Mouse (Mus musculus) thymus, postnatal 14 days (tissue): Measurements from ENCODE around the gene Mum1.

Experiments
- DNase-seq: peaks from one replicate; pipeline ENCODE4 v3.0.0; 2021

The Mum1 gene

DNA sequence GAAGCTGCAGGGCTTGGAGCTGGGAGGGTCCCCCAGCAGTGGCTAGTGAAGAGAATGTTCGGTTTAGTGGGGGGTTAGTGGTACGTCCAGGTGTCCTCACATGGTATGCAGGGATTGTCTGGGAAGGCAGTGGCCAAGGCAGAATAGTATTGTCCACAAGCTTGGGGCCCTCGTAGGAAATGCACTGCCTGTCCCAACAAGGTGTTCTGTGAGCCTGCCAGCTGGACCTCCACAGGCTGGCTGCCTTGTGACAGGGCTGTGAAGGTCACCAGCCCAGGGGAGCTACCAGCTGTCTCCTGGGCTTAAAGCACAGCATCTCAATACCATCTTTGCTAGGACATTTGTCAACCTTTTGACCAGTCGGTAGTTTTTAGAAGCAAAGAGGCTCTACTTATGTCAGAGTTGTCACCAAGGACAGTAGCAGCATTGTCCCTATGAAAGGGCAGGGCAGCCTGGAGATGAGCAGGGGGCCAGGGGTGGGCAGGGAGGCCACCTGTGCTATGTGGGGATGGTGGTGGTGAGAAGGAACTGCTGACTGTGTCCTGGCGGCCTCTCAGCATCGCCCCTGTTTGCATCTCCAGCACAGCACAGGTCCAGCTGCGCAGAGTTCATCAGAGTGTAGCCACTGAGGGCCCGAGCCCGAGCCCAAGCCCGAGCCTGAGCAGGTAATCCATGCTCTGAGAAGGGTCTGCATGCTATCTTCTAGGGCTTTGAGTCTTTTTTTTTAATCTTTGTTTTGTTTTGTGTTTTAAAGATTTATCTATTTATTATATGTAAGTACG lies 26.4 kb downstream of the Mum1 start:
- DNase-seq, result no peak

DNA sequence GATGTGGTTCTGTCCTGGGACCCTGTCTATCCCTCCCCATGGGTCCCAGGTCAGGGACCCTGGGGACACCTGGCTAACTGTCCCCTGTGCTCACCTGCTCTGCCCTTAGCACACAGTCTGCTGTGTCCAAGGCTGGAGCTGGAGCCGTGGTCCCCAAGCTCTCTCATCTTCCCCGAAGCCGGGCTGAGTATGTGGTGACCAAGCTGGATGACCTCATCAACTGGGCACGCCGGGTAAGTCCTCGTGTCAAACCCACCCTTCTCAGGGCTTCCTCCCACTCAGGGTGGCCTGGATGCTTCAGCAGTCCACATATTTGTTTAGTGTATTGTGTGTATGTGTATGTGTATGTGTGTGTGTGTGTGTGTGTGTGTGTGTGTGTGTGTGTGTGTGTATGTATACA lies 27.3 kb downstream of the Mum1 start:
- DNase-seq, result no peak

DNA sequence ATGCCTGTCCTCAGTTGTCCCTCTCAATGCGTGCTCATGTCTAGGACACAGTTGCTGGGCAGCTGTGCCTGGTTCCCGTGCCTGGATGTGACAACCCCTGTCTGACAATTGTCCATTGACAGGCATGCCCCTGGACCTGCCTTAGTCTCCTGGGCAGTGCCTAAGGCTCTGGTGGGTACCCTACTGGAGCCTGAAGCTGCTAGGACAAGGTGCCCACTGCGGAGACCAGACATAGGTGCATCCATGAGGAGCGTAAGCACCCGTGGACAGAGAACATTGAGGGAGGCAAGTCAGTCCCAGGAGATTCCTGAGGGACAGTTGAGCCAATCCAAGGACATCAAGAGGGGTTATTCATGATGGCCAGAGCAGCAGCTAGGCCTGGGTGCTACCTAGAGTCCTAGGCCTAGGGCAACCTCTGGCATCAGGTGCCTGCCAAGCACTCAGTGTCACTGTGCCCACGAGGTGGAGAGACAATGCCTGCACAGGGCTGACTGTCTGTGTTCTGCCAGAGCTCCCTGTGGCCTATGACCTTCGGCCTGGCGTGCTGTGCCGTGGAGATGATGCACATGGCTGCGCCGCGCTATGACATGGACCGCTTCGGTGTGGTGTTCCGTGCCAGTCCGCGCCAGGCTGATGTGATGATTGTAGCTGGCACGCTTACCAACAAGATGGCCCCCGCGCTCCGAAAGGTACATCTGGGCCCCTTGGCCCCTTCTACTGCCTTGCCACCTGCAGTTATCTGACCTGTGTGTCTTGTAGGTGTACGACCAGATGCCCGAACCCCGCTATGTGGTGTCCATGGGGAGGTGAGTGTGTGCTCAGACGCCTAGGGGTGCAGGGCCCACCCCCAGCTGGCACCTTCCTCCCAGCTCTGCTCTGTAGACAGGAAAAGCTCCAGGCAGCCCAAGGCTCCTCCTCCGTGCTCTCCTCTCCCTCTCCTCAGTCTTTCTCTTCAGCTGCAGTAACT lies 28.4 kb downstream of the Mum1 start:
- DNase-seq, result no peak

DNA sequence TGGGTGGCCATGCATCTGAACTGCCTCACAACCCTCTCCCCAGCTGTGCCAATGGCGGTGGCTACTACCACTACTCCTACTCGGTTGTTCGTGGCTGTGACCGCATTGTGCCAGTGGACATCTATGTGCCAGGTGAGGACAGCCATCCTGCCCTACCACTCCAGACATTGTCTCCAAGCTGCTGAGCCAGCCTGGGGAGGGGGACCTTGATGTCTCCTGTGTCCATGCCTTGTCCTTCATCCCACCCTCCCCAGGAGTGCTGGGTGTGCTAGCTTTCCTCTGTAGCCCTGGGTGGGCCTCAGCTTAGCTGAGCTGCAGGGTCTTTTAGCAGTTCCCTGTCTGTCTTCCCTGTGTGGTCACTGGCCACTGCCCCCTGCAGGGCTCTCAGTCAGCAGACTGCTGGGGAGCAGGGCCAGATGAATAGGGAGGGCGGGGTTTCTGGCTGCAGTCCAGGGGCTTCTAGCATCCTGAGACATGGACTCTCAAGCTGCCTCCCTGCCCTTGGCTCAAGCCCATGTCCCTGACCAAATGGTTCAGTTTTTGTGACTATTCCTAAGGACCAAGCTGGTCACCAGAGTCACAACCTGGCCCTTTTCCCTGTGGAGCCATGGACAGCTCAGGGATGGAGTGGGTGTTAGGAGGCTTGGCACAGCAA lies 29.8 kb downstream of the Mum1 start:
- DNase-seq, result no peak

DNA sequence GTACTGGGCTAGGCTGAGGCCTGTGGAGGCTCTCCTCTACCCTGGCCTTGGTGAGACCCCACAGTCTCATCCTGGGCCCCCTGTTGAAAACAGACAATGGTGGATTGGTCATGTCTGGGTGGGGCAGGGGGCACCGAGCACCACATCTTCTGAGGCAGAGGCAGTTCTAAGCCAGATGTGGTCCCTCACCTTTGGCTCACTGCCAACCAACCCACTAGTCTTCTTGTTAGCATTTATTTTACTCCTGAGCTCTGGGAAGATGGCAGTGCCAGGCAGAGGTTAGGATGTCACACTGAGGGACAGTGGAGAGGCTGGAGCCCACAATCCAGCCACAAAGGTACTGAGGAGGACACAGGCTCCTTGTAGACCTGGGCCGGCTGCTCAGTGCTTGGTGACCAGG lies 31.7 kb downstream of the Mum1 start:
- no peak for DNase-seq

DNA sequence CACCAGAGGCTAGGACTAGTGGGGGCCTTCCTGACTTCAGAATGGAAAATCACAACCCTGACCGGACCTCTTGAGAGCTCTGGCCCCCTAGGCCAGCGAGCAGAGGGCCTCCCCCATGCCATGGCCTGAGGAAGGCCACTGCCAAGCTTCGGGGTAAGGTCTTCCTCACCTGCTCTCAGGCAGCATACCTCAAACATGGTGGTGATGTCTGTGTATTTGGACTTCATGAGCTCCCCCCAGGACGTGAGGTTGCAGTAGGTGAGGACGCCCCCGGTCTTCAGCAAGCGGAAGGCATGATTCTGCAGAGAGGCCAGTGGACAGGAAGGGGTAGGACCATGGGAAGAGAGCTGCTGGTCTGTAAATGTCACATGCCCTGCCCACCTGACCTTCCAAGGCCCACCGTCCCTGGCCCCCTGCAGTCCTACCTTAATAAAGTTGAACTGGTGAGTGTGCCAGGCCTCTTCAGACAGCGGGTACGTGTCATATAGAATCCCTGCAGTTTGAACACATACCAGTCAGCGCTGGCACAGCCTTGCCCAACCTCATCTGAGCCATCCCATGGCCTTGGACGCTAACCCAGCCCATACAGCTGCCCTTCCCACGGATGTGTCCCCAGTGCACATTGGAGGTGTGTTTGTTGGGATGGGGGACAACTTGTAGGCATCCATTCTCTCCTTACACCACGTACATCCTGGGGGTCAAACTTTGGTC lies 32.7 kb downstream of the Mum1 start:
- DNase-seq, result no peak

DNA sequence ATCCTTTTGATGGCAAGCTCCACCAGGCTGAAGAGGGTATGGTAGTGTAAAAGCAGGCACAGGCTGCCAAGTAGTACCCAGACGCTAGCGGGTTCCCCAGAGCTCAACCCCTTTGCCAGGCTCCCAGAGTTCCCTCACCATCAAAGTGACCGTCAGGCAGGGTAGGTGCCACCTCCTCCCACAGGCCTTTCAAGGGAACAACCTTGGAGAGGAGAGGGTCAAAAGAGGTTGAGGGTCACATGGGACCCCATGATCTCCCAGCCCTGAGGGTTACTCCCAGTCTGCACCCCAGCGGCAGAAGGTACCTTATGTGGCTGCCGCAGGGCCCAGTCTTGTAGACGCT lies 33.2 kb downstream of the Mum1 start:
- no peak for DNase-seq

DNA sequence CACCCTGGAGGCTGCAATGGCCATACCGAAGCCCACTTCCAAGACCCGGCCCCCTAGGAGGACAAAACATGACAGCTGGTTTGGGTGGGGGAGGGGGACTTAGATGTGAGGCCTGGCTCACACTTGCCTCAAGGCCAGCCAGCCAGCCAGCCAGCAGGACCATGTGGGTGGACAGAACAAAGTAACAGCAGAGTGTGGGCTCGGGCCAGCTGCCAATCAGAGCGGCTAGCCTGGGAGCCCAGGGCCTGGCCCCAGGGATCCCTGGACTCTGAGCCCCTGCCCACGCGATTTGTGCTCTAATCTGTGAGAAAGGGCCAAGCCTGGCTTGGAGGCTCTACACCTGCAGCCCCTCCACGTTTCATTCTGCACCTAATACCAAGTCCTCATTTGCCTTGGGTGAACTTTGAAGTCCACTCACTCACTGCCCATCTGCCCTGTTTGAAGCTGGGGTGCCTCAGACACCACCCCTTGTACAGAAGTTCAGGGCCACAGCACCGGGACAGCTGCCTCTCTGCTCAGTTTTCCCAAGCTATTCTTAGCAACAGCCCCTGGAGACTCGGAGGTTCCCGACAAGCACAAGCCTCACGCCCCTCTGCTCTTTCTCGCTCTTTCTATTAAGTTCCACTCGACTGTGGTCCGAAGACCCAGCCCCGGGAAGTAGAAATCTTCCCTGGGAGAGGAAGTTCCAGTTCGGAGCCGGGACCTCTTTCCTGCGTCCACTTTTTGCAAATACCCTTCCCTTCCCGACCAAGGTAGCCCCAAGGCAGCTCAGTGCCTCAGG lies 33.8 kb downstream of the Mum1 start:
- DNase-seq, result no peak

DNA sequence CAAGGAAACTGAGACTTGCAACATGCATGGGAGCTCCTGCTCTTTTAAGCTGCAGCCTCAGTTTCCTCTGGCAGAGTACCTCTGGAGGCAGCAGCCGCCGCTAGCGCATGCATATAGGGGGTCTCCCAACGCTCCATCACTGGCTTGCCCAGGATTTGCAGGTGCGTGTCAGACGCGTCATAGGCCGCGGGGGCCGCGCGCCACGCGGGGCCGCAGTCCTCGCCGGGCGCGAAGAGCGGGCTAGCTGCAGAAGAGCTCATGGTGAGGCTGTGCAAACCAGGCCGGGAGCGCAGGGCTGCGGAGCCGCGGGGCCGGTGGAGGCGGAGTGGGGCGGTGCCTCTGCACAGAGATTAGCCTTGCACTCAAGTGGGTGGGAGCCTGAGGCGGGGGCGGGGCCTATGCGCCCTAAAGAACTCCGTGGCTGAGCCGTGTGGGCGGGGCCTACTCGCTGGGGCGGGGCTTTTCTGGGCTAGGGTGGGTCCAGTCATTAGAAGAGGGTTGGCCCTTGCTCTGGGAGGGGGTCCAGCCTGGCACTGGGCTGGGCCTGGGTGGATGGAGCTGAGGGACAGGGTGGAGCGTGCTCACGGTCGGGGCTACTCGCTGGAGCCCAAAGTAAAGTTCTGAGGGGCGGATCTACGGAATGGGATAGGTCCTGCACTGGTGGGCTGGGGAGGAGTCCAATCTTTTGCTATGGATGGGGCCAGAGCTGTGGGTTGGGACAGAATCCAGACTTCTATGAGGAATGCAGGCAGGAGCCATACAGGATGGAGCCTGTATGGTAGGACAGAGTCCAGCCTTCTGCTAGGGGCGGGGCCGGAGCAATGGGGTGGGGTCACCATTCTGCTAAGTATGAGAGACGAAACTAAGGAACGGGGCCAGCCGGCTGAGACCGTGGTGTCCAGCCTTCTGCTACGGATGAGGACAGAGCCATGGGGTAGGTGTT lies 34.7 kb downstream of the Mum1 start, which contains the start of the genes Gamt and Dazap1:
Gamt (minus strand) TSS at position 371 of the 943 bp plus-strand sequence.
Dazap1 (plus strand) TSS at position 845 of the 943 bp plus-strand sequence.
- peak; percentile 92 for DNase-seq

DNA sequence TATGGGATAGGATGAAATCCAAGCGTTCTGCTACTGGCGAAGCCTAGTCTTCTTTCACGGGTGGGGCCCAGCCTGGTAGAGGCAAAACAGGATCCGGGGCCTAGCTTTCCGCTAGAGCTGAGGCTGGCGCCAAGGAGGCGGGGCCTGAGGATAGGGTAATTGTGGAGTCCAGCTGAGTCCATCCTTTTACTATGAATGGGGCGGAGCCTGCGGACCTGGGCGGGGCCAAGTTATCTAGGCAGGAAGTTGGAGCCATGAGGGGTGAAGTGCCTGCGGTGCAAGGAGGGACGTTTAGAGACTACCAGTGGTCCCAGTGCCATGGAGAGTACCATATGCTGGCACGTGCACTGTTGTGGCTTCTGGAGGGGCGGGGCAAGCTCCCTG lies 35.3 kb downstream of the Mum1 start:
- peak; percentile 73 for DNase-seq

DNA sequence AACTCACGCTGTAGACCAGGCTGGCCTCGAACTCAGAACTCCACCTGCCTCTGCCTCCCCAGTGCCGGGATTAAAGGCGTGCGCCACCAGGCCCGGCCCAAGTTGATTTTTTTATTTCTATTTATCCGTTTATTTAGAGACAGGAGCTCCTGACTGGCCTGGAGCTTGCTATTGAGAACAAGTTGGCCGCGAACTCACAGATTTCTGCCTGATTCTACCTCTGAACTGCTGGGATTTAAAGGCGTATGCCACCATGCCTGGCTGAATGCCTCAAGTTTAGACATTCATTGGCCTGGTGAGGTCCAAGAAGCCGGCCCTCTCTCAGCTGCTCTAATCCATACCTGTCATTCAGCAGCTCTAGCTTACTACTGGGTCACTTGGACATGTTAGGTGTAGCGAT lies 35.9 kb downstream of the Mum1 start:
- DNase-seq, result no peak

DNA sequence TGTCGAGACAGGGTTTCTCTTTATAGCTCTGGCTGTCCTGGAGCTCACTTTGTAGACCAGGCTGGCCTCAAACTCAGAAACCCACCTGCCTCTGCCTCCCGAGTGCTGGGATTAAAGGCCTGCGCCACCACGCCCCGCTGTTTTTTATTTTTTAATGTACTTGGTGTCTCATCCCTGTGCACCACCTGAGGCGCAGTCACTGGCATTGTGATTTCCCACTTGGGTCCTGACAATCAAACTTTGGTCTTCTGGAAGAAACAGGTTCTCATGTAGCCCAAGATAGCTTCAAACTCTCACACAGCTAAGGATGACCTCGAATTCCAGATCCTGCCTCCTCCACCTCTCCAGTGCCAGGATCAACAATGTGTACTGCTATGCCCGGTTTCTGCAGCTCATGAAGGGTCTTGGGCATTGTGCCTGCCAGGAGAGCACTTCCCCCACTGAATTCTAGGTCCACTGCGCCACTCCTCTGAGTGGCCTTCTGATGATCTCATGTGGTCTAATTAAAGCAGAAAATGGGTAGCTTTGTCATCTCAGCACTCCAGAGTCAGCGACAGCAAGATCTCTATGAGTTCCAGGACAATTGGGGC lies 36.6 kb downstream of the Mum1 start:
- DNase-seq, result no peak

DNA sequence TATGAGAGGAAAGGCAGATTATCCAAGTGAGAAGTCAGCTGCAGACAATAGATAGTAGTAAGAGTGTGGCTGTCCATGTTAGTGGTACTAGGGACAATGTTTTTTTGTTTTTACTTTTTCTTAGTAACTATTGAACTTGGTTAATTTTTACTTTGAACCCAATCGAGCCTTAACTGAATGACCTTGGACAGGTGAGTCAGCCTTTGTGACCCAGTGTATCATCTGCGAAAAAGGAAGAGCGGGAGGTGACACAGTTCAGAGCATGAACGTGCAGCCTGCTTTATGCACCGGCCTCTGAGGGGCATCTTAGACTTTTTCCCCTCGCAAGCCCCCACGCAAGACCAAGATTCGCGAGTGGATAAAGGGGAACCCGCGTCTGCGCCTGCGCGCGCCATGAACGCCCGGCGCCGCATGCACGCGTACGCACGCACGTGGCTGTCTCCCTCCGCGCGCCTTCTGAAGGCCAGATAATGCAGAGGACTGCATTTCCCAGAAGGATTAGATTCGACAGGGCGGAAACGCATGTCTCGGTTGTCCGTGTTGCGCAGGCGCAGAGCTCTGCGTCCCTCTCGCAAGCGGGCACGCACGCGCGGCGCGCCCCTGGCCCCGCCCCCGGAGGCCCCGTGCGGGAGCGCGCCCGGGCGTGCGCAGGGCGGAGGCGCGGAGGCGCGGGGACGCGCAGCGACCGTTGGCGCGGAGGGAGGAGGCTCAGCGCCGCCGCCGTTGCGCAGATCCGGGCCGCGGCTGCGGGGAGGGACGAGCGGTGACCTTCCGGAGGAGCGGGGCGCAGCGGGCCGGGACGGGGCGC lies 38.3 kb downstream of the Mum1 start:
- peak; percentile 99 for DNase-seq

DNA sequence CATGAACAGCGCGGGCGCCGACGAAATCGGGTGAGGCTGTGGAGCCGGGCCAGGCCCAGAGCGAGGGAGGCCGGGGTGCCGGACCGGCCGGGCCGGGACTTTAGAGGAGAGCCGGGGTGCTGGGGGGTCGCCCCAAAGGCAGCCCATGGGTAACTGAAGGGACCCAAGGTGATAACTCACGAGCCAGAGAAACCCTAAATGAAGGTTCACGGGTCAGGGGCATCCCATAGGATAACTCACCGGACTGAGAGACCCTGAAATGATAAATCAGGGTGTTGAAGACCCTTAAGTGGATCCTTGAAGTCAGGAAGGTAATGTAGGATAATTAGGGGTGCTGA lies 38.9 kb downstream of the Mum1 start:
- DNase-seq, result no peak

DNA sequence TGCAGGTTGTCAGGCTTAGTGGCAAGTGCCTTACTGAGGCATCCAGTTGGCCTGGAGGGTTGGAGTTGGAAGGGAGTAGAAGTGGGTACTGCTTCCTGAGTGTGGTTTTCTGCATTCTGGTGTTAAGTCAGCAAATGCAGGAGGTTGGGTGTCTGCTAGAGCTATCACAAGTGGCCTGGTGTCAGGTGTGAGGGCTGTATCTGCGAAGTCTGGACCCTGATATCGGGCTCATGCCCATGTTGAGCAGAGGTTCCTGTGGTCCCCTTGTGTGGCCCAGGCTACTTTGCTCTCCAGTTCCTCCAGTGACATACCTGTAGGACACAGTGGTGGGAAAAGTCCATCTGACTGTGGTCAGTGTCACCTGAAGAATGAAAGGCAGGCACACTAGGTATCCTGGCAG lies 43.9 kb downstream of the Mum1 start:
- DNase-seq, result no peak

DNA sequence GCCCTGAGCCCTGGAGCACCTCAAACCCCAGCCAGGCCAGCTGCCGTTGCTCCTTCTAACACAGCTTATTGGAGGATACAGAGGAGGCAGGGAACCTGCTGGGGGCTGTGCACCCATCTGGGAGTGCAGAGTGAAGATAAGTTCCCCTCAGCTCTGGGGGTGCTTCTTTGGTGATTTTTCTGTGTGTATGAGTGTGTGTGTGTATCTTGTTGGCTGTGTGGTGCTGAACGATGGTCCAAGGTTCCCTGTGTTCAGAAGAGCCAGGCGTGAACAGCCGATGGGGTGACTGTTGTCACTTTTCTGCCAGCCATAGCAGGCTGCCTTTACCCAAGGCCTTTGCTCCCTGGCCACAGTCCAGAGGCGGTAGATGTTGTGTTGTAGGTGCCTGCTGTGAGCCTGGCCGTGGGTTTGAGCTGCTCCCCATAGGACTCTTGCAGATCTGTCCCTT lies 44.5 kb downstream of the Mum1 start:
- no peak for DNase-seq

DNA sequence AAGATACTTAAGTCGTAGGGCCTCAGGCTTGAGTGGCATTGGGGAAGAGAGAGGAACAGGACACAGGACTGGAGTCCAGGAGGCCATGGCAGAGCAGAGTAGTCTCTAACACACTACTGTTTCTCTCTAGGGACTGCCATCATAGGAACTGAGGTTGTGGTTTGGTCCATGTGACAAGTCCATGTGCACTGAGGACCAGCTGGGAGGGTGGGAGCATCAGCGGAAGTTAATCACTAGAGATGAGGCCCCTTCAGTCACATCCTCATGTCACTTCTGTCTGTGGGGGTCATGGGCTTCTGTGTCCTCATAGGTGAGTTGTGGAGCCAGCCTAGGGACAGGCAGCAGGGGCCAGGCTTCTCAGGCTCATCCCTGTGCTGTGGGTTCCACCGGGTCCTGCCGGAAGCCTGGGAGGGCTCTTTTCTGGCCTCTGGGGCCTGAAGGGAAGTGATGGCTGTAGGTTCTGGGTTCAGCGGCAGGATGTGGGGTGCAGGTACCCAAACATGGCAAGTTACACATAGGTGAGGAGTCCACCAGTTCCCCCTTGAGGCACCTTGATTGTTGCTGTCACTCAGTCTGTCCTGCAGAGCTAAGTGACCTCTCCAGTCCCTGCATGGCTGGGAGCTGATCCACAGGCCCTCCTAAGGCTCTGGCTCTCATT lies 45.1 kb downstream of the Mum1 start:
- no peak for DNase-seq

DNA sequence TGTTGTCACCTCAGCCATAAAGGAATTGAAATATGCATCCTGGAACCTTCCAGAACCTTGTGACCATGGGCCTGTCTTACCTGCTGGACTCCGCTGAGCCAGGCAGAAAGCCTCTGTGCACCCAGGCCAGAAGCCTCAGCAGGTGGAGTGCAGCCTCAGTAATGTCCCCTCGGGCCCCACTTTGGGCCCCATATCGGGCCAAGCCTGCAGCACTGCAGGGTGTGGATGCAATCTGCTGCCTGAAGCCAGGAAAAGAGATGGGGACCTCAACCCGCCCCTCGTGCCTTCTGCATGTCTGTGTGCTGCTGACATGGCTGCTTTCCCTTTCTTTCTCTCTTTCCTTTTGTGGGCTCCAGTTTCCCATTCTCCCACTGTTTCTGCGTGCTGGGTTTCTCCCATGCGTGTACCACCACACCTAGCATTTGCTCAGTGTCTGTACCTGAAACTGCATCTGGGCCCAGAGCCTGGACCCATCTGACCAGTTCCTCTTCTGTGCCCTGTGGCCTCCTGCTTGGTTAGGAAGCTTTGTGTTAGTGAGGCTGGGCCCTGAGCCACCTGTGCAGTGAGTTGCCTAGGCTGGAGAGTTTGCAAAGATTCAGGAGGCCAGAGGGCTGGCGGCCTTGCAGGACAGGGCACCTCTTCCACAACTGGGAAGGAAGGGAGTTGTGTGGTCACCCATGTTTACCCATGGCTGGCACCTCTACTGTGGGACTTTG lies 45.8 kb downstream of the Mum1 start:
- no peak for DNase-seq
